Mouse (Mus musculus): Measurements from ENCODE around the gene Kcnh6.

- no peak for TF ChIP-seq CTCF (IDR thresholded peaks at IDR 0.05)
- no peak for TF ChIP-seq POLR2A (IDR thresholded peaks at IDR 0.05; ENCODE audit: insufficient read depth, low read depth, low read length)
Observed at GRCm38 (mm10) chr11:106016440-106016839, 8.5 kb downstream of the Kcnh6 start.
